Mouse (Mus musculus): ENCODE measurements around the gene Gprc5c. TPM values are rescaled to one million over a fixed set of nuclear protein-coding genes. Genes with fewer than 3 reads are reported as not detected.
A peak's percentile ranks its signal among the peaks of the same experiment; 100 is the strongest.

The Gprc5c gene
- polyA plus RNA-seq, 1 experiment from 2014 or later, result 10.4 TPM

DNA sequence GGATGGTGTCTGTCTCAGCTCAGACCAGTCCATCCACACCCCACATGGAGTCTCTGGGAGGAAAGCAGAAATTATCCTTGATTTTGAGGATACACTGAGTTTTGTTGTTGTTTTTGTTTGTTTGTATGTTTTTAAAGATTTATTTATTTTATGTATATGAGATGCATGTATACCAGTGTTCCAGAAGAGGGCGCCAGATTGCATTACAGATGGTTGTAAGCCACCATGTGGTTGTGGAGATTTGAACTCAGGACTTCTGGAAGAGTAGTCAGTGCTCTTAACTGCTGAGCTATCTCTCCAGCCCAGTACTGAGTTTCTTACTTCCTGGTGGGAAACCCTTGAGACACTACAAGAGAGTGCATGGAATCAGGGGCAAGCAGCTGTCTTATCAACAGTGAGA lies 41.6 kb upstream of the Gprc5c start:
- ATAC-seq, result no peak
- DNase-seq (ENCODE audit: low spot score), result no peak
- Histone ChIP-seq H3K4me2 (replicated peaks; ENCODE audit: low read depth, low read length) (no peak overlapping the region), H3K4me1 (ENCODE audit: insufficient read depth, low read depth, low read length) (no peaks in the 10 kb centered on the region), H3K27me3 (replicated peaks; ENCODE audit: insufficient read depth, low read length) (no peaks in the 10 kb centered on the region), H3K4me3 (ENCODE audit: low read depth, low read length) (no peak overlapping the region), H3K36me3 (ENCODE audit: insufficient read depth, low read length) (no peaks in the 10 kb centered on the region), H3K9ac (replicated peaks; ENCODE audit: low read depth) (no peak overlapping the region), H3K27ac (ENCODE audit: low read length) (no peak overlapping the region), H3K9me3 (ENCODE audit: low read length) (no peaks in the 10 kb centered on the region)
- TF ChIP-seq CTCF (IDR thresholded peaks at IDR 0.05), result peak; percentile 38
- no peak for TF ChIP-seq EP300 (IDR thresholded peaks at IDR 0.05)
- WGBS, result 77% methylated on average over 1 of the region's 1 CpGs

GRCm38 (mm10) chr11:114810344-114810743 lies 40.6 kb upstream of the Gprc5c start:
- WGBS, result 26% methylated on average over 4 of the region's 4 CpGs
- H3K36me3 ChIP-seq (ENCODE audit: insufficient read depth, low read length), result no peaks in the 10 kb centered on the region
- TF ChIP-seq EP300 (IDR thresholded peaks at IDR 0.05) (no peak), CTCF (IDR thresholded peaks at IDR 0.05) (no peak)
- no peak for DNase-seq (ENCODE audit: low spot score)
- no peak overlapping the region for H3K4me2 ChIP-seq (replicated peaks; ENCODE audit: low read depth, low read length)
- no peak overlapping the region for H3K9ac ChIP-seq (replicated peaks; ENCODE audit: low read depth)
- H3K4me1 ChIP-seq (ENCODE audit: insufficient read depth, low read depth, low read length), result no peaks in the 10 kb centered on the region
- H3K4me3 ChIP-seq (ENCODE audit: low read depth, low read length), result no peak overlapping the region
- ATAC-seq, result no peak
- H3K27ac ChIP-seq (ENCODE audit: low read length), result no peak overlapping the region
- no peaks in the 10 kb centered on the region for H3K9me3 ChIP-seq (ENCODE audit: low read length)
- no peaks in the 10 kb centered on the region for H3K27me3 ChIP-seq (replicated peaks; ENCODE audit: insufficient read depth, low read length)

- ATAC-seq (peak; percentile 82), DNase-seq (ENCODE audit: low spot score) (peak; percentile 88)
- Histone ChIP-seq H3K27ac (ENCODE audit: low read length) (no peak overlapping the region), H3K36me3 (ENCODE audit: insufficient read depth, low read length) (no peaks in the 10 kb centered on the region), H3K9ac (replicated peaks; ENCODE audit: low read depth) (no peak overlapping the region), H3K4me1 (ENCODE audit: insufficient read depth, low read depth, low read length) (no peaks in the 10 kb centered on the region), H3K9me3 (ENCODE audit: low read length) (no peaks in the 10 kb centered on the region), H3K27me3 (replicated peaks; ENCODE audit: insufficient read depth, low read length) (no peaks in the 10 kb centered on the region), H3K4me2 (replicated peaks; ENCODE audit: low read depth, low read length) (no peak overlapping the region), H3K4me3 (ENCODE audit: low read depth, low read length) (no peak overlapping the region)
- TF ChIP-seq EP300 (IDR thresholded peaks at IDR 0.05) (no peak), CTCF (IDR thresholded peaks at IDR 0.05) (peak; percentile 94)
- WGBS, result 13% methylated on average over 6 of the region's 6 CpGs
These were observed 38.2 kb upstream of the Gprc5c start for GRCm38 (mm10) chr11:114812731-114813240.

DNA sequence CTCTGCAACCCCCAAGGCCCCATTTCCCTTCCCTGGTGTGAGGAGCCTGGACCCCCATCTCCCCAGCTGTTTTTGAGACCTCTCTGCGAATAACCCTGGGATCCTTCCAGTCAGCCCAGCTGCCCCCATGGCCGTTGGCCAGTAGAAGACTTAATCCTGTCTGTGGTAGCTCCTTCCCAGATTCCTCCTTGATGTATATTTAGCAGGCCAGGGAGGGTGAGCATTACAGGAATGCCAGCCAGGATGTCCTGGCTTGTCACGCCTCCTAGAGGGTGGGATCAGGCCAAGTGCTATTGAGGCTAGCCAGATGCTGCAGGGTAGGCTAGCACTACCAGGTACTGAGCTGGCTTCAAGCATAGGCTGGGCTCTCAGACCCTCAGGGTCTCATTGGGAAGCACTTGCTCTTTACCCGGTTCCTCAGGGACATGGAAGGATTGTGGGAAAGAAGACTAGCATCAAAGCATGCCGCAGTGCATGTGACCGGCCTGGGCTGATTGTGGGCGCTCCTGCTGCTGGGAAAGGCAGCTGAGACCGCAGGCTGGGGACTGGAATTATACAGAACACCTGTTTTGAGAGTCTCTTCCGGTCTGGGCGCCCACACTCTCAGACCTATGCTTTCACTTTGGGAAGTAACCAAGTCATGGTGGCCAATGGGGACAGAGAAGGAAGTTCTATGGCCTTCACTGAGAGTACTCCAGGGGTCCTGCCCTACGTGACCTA lies 35.9 kb upstream of the Gprc5c start:
- TF ChIP-seq CTCF (IDR thresholded peaks at IDR 0.05) (no peak), EP300 (IDR thresholded peaks at IDR 0.05) (no peak)
- no peak overlapping the region for H3K9ac ChIP-seq (replicated peaks; ENCODE audit: low read depth)
- ATAC-seq (no peak), DNase-seq (ENCODE audit: low spot score) (no peak)
- no peak overlapping the region for H3K4me2 ChIP-seq (replicated peaks; ENCODE audit: low read depth, low read length)
- no peaks in the 10 kb centered on the region for H3K36me3 ChIP-seq (ENCODE audit: insufficient read depth, low read length)
- no peaks in the 10 kb centered on the region for H3K9me3 ChIP-seq (ENCODE audit: low read length)
- H3K4me3 ChIP-seq (ENCODE audit: low read depth, low read length), result no peak overlapping the region
- H3K27me3 ChIP-seq (replicated peaks; ENCODE audit: insufficient read depth, low read length), result no peaks in the 10 kb centered on the region
- H3K4me1 ChIP-seq (ENCODE audit: insufficient read depth, low read depth, low read length), result no peaks in the 10 kb centered on the region
- H3K27ac ChIP-seq (ENCODE audit: low read length), result no peak overlapping the region
- WGBS, result 62% methylated on average over 11 of the region's 11 CpGs

GRCm38 (mm10) chr11:114816934-114817333 lies 34.0 kb upstream of the Gprc5c start:
- no peak overlapping the region for H3K9ac ChIP-seq (replicated peaks; ENCODE audit: low read depth)
- no peaks in the 10 kb centered on the region for H3K9me3 ChIP-seq (ENCODE audit: low read length)

GRCm38 (mm10) chr11:114818185-114818584 lies 32.8 kb upstream of the Gprc5c start:
- Histone ChIP-seq H3K9me3 (ENCODE audit: low read length) (no peaks in the 10 kb centered on the region), H3K9ac (replicated peaks; ENCODE audit: low read depth) (no peak overlapping the region), H3K4me1 (ENCODE audit: insufficient read depth, low read depth, low read length) (no peaks in the 10 kb centered on the region), H3K27me3 (replicated peaks; ENCODE audit: insufficient read depth, low read length) (no peaks in the 10 kb centered on the region), H3K4me3 (ENCODE audit: low read depth, low read length) (no peak overlapping the region), H3K36me3 (ENCODE audit: insufficient read depth, low read length) (no peaks in the 10 kb centered on the region), H3K4me2 (replicated peaks; ENCODE audit: low read depth, low read length) (no peak overlapping the region), H3K27ac (ENCODE audit: low read length) (no peak overlapping the region)
- DNase-seq (ENCODE audit: low spot score), result no peak
- TF ChIP-seq CTCF (IDR thresholded peaks at IDR 0.05) (no peak), EP300 (IDR thresholded peaks at IDR 0.05) (no peak)
- WGBS, result 75% methylated on average over 7 of the region's 7 CpGs
- no peak for ATAC-seq

More at GRCm38 (mm10) chr11:114816934-114817333, 34.0 kb upstream of the Gprc5c start:
- H3K4me2 ChIP-seq (replicated peaks; ENCODE audit: low read depth, low read length), result no peak overlapping the region
- 96% methylated on average over 4 of the region's 4 CpGs for WGBS
- no peak overlapping the region for H3K4me3 ChIP-seq (ENCODE audit: low read depth, low read length)
- no peak overlapping the region for H3K27ac ChIP-seq (ENCODE audit: low read length)
- TF ChIP-seq EP300 (IDR thresholded peaks at IDR 0.05) (no peak), CTCF (IDR thresholded peaks at IDR 0.05) (no peak)
- H3K36me3 ChIP-seq (ENCODE audit: insufficient read depth, low read length), result no peaks in the 10 kb centered on the region
- no peak for ATAC-seq
- no peaks in the 10 kb centered on the region for H3K4me1 ChIP-seq (ENCODE audit: insufficient read depth, low read depth, low read length)
- H3K27me3 ChIP-seq (replicated peaks; ENCODE audit: insufficient read depth, low read length), result no peaks in the 10 kb centered on the region
- no peak for DNase-seq (ENCODE audit: low spot score)

Measured in lung, postnatal 0 days (tissue).